Mouse (Mus musculus) lung, postnatal 0 days (tissue): ENCODE measurements around the gene Rgs2. TPM values are rescaled to one million over a fixed set of nuclear protein-coding genes. Genes with fewer than 3 reads are reported as not detected.

Experiments
- ATAC-seq: fragments of 200-750 bp; cut with Nextera tagmentation; 2 replicates; pipeline ENCODE4 v1.8.0; 2017; ENCODE audit warnings: moderate library complexity
- DNase-seq: peaks from one replicate; pipeline ENCODE4 v3.0.0-alpha.2; 2016; ENCODE audit warnings: low spot score
- H3K27ac ChIP-seq: fragments of 300-500 bp; sonication (generic); 2 replicates; pipeline ENCODE4 v1.5.1; 2014; ENCODE audit warnings: antibody characterized with exemption, mild to moderate bottlenecking, low read length, mixed read lengths
- H3K27me3 ChIP-seq: fragments of 300-500 bp; sonication (generic); replicated peaks from 2 replicates; pipeline ENCODE4 v1.6.1; 2014; ENCODE audit warnings: low read length, mixed read lengths; ENCODE audit not compliant: insufficient read depth
- H3K36me3 ChIP-seq: fragments of 300-500 bp; sonication (generic); 2 replicates; pipeline ENCODE4 v1.6.1; 2014; ENCODE audit warnings: low read length, mixed read lengths; ENCODE audit not compliant: insufficient read depth
- H3K4me1 ChIP-seq: fragments of 300-500 bp; sonication (generic); 2 replicates; pipeline ENCODE4 v1.6.1; 2014; ENCODE audit warnings: antibody characterized with exemption, low read depth, low read length, mixed read lengths; ENCODE audit not compliant: insufficient read depth
- H3K4me2 ChIP-seq: fragments of 300-500 bp; sonication (generic); replicated peaks from 2 replicates; pipeline ENCODE4 v1.6.1; 2014; ENCODE audit warnings: low read depth, mild to moderate bottlenecking, low read length, moderate library complexity, mixed read lengths
- H3K4me3 ChIP-seq: fragments of 300-500 bp; sonication (generic); 2 replicates; pipeline ENCODE4 v1.5.1; 2014; ENCODE audit warnings: low read depth, low read length
- H3K9ac ChIP-seq: fragments of 300-500 bp; sonication (generic); replicated peaks from 2 replicates; pipeline ENCODE4 v1.6.1; 2014; ENCODE audit warnings: low read depth, mild to moderate bottlenecking
- H3K9me3 ChIP-seq: fragments of 300-500 bp; sonication (generic); 2 replicates; pipeline ENCODE4 v1.6.1; 2016; ENCODE audit warnings: low read length, mixed read lengths
- CTCF ChIP-seq: IDR thresholded peaks from 2 replicates; pipeline ENCODE4 v1.5.1; 2016; ENCODE audit warnings: antibody characterized with exemption, mild to moderate bottlenecking
- EP300 ChIP-seq: IDR thresholded peaks from 2 replicates; pipeline ENCODE4 v1.6.1; 2016; ENCODE audit warnings: antibody characterized with exemption, mild to moderate bottlenecking, control low read depth
- WGBS: fragments of 180-500 bp; shearing (Covaris S2); extraction: QIAGEN DNeasy Blood & Tissue Kit; methylation state at CpG from one replicate; pipeline ENCODE4 v1.1.7; 2014; 5-methylcytosine and 5-hydroxymethylcytosine counted together
- polyA plus RNA-seq: library from polyadenylated mRNA; unstranded; fragments of >200 nt; fragmentation: Nextera tagmentation; extraction: Ambion mirVana; gene quantifications from 2 replicates; pipeline ENCODE4 v1.2.1, GENCODE M21; 2015

Rgs2 gene
- polyA plus RNA-seq, 1 experiment from 2014 or later = 134 TPM

DNA sequence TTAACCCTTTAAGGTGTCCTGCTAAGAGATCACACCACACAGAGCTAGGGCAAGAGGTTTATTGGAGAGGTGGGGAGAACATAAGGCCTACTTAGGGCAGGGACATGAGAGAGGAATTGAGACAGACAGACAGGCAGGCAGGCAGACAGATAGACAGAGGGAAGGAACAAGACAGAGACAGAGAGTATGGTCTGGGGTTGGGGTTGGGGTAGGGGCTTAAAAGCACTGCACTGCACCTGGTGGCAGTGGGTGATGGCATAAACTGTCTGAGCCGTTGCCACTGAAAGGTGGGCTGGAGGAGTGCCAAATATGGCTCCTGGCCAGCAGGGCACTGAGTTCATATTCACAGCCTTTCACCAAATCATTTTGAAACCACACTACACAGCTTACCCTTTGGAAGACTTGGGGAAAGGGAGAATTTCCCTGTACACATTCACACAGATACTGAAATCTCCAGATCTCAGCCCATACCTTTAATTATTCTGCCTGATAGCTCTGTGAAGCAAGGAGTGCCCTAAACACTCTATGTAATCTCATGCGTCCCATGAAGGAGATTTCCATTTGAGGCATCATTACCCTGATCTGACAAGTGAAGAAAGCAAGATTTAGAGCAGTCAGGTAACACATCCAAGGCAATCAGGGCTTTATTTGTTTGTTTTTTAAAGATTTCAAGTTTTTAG, 21.7 kb downstream of the Rgs2 start:
- Histone ChIP-seq H3K4me3 (no peak overlapping the region), H3K27ac (no peak overlapping the region), H3K4me1 (no peaks in the 10 kb centered on the region), H3K36me3 (no peaks in the 10 kb centered on the region), H3K27me3 (no peaks in the 10 kb centered on the region), H3K4me2 (no peak overlapping the region), H3K9me3 (no peaks in the 10 kb centered on the region), H3K9ac (no peak overlapping the region)
- no peak for ATAC-seq
- TF ChIP-seq CTCF = no peak
- TF ChIP-seq EP300 = no peak
- no peak for DNase-seq
- 52% methylated on average over 2 of the region's 2 CpGs for WGBS

DNA sequence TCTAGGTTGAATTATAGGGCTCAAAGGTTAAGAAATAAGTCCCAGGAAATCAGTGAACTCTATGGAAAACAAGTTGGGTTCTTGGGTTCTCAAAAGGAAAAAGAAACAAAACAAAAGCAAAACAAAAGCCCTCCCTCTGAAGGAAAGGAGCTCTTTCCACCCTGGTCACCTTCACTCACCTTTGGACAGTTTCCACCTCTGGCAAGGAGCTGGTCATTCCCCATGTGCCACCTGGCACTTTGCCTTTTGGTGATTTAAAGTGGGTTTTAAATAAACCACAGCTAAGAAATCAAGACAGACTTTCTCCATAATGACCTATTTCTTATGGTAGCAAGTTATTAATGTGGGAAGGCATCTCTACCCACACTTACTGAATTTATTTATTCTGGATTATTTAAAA, 23.1 kb downstream of the Rgs2 start:
- no peak overlapping the region for H3K27ac ChIP-seq
- H3K36me3 ChIP-seq = no peaks in the 10 kb centered on the region
- ATAC-seq = no peak
- no peak overlapping the region for H3K9ac ChIP-seq
- H3K9me3 ChIP-seq = no peaks in the 10 kb centered on the region
- H3K4me3 ChIP-seq = no peak overlapping the region
- no peaks in the 10 kb centered on the region for H3K4me1 ChIP-seq
- no peak for DNase-seq
- H3K4me2 ChIP-seq = no peak overlapping the region
- no peaks in the 10 kb centered on the region for H3K27me3 ChIP-seq
- no peak for TF ChIP-seq CTCF
- TF ChIP-seq EP300 = no peak

DNA sequence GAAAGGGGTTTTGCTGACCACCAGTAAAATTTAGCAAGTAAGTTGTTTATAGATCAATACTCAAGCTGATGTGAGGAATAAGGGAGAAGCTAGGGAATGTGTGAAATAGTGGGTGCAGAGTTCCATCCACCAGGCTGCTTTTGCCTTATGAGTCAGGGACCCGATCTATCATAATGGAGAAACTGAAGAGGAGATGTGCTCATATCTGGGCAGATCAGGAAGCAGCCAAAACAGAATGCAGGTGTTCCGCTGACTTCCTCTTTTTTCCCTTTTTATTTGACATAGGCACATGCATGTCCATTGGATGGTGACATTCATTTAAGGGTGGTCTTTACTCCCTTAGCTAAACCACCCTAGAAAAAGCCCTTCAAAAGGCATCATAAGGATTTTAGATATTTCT, 29.3 kb downstream of the Rgs2 start:
- Histone ChIP-seq H3K4me3 (no peak overlapping the region), H3K9me3 (no peaks in the 10 kb centered on the region), H3K27ac (no peak overlapping the region), H3K9ac (no peak overlapping the region), H3K27me3 (no peaks in the 10 kb centered on the region), H3K4me1 (no peaks in the 10 kb centered on the region), H3K4me2 (no peak overlapping the region), H3K36me3 (no peaks in the 10 kb centered on the region)
- ATAC-seq (no peak), DNase-seq (no peak)
- TF ChIP-seq CTCF = no peak
- 93% methylated on average over 2 of the region's 2 CpGs for WGBS

DNA sequence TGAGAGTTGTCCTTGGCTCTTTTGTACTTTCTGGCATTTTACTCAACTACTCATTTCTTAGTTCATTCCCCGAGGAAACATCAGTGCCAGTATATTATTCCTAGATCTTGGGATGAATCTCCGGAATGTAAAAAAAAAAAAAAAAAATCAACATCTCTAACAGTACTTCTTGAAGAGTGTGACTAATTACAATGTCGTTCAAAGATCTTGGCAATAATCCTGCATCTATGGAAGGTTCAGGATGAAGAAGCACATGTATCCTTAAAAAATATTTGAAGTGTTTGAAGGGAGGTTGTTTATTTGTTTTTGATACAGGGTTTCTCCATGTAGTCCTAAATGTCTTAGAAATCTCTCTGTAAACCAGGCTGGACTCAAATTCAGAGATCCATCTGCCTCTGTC, 41.7 kb downstream of the Rgs2 start:
- ATAC-seq (no peak), DNase-seq (no peak)
- no peak overlapping the region for H3K9ac ChIP-seq
- H3K36me3 ChIP-seq = no peaks in the 10 kb centered on the region
- TF ChIP-seq CTCF = no peak
- 54% methylated on average over 3 of the region's 3 CpGs for WGBS
- H3K4me2 ChIP-seq = no peak overlapping the region
- no peak overlapping the region for H3K27ac ChIP-seq
- no peak overlapping the region for H3K4me3 ChIP-seq
- H3K27me3 ChIP-seq = no peaks in the 10 kb centered on the region
- H3K4me1 ChIP-seq = no peaks in the 10 kb centered on the region
- H3K9me3 ChIP-seq = no peaks in the 10 kb centered on the region

DNA sequence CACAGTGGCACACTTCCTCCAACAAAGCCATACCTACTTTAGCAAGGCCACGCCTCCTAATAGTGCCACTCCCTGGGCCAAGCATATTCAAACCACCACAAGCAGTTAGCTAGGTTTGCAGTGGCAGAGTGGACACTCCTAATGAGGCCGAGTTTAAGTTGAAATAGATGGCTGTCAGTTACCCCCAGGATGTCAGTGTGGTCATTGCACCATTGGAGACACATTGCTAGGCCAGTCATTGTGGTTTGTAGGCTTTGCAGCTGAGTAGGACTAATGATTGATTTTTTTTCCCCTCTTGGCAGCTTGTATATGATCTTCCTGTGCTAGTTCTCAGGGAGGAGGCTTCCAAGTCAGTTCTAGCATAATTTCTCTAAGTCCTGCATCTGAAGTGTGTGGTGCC, 43.6 kb downstream of the Rgs2 start:
- Histone ChIP-seq H3K4me3 (no peak overlapping the region), H3K27ac (no peak overlapping the region), H3K4me2 (no peak overlapping the region), H3K36me3 (no peaks in the 10 kb centered on the region), H3K4me1 (no peaks in the 10 kb centered on the region), H3K9ac (no peak overlapping the region), H3K9me3 (no peaks in the 10 kb centered on the region), H3K27me3 (no peaks in the 10 kb centered on the region)
- ATAC-seq (no peak), DNase-seq (no peak)
- no peak for TF ChIP-seq EP300
- TF ChIP-seq CTCF = no peak
- 90% methylated on average over 2 of the region's 2 CpGs for WGBS

DNA sequence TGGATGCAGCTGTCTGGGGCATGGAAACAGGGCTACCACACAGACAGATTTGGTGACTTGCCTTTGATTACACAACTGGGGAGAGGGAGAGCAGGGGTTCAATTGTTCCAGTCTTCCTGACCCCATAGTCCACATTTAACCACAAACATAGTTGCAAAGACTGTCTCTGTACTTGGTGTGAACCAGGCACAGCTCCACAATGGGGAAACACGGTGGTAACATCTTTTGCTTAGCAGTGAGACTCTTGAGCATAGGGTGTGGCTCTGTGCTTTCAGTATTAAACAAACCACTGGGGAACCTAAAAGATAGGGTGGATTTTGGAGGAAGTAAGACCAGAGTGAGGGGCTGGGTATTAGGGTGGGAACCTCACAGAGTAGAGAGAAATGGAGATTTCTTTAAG, 47.9 kb downstream of the Rgs2 start:
- H3K36me3 ChIP-seq = no peaks in the 10 kb centered on the region
- no peak overlapping the region for H3K9ac ChIP-seq
- DNase-seq (peak; percentile 25), ATAC-seq (peak; percentile 38)
- H3K27ac ChIP-seq = 0 out of 2 replicates have a peak overlapping the region, but pooled peaks have one; percentile 3
- H3K4me1 ChIP-seq = 0 out of 2 replicates have a peak, but pooled peaks cover 4% of the 10 kb centered on the region
- TF ChIP-seq CTCF = no peak
- no peak; the same call in 1 of the 2 replicates for TF ChIP-seq EP300
- no peaks in the 10 kb centered on the region for H3K27me3 ChIP-seq
- 40% methylated on average over 1 of the region's 1 CpGs for WGBS
- no peak overlapping the region for H3K4me3 ChIP-seq
- no peak overlapping the region for H3K4me2 ChIP-seq
- no peaks in the 10 kb centered on the region for H3K9me3 ChIP-seq

DNA sequence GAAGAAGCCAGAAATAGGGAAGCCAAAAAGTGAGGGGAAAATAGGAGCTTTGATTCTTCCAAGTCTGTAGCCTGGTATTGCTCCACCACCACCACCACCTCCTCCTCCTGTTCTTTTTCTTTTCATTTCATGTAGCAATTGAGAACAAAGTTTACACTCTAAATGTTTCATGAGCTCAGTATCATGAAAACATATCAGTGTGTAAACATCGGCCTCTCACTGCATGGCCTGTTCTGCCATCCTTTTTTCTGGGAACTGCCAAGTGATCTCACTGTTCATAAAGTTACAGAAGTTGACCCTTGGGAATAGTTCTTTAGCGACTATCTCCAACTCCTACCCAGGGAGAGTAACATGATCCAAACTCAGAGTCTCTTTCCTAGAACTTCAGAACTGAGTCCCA, 51.1 kb downstream of the Rgs2 start:
- WGBS = 43% methylated on average over 2 of the region's 2 CpGs
- Histone ChIP-seq H3K9me3 (no peaks in the 10 kb centered on the region), H3K9ac (no peak overlapping the region), H3K36me3 (no peaks in the 10 kb centered on the region), H3K4me2 (no peak overlapping the region), H3K4me1 (0 out of 2 replicates have a peak, but pooled peaks cover 4% of the 10 kb centered on the region), H3K4me3 (no peak overlapping the region), H3K27me3 (no peaks in the 10 kb centered on the region), H3K27ac (0 out of 2 replicates have a peak overlapping the region, but pooled peaks have one; percentile 14)
- ATAC-seq (peak; percentile 77), DNase-seq (peak; percentile 54)
- peak; percentile 86 for TF ChIP-seq EP300
- no peak for TF ChIP-seq CTCF

Other genes with a start within 250 kb of the Rgs2 start
- 14.9 and 17.0 TPM in 2 replicates for gene Trove2, start 227.1 kb downstream of the Rgs2 start, polyA plus RNA-seq
- gene Uchl5, start 226.9 kb downstream of the Rgs2 start, polyA plus RNA-seq = 37.1 and 41.3 TPM in 2 replicates
- gene Rgs13, start 173.2 kb upstream of the Rgs2 start, polyA plus RNA-seq = not detected in 2 replicates
- gene Rgs1, start 245.1 kb upstream of the Rgs2 start, polyA plus RNA-seq = 0.41 and 0.69 TPM in 2 replicates